Mouse (Mus musculus): ENCODE data around the gene Zfp14.

- TF ChIP-seq CTCF (IDR thresholded peaks at IDR 0.05; ENCODE audit: extremely low read depth, insufficient read depth, low read length) (no peak), POLR2A (IDR thresholded peaks at IDR 0.05; ENCODE audit: extremely low read depth, insufficient read depth, low read length) (no peak)
Observed at GRCm38 (mm10) chr7:30007601-30008000, 43.6 kb downstream of the Zfp14 start.
